Mouse (Mus musculus) hematopoietic multipotent progenitor cell, adult 10-12 weeks (in vitro differentiated cells): ENCODE measurements around the gene Elmo2. TPM values are rescaled to one million over a fixed set of nuclear protein-coding genes. Genes with fewer than 3 reads are reported as not detected.

ENCODE experiments used
- polyA plus RNA-seq: library from polyadenylated mRNA; stranded (reverse); fragments of >175 nt; gene quantifications from 2 replicates; pipeline ENCODE4 v1.2.3, GENCODE M21; 2012; ENCODE audit warnings: low replicate concordance

Elmo2 gene
- polyA plus RNA-seq, result 17.2 and 40.9 TPM in 2 replicates

GRCm38 (mm10) chr2:165326304-165327190 lies at the start of gene Elmo2:
Gene Elmo2, minus strand, starts transcription at chr2:165326479.

GRCm38 (mm10) chr2:165368496-165368895 lies 42.2 kb upstream of the Elmo2 start, which contains the start of gene Zfp663:
Gene Zfp663, minus strand, starts transcription at chr2:165368729.

DNA sequence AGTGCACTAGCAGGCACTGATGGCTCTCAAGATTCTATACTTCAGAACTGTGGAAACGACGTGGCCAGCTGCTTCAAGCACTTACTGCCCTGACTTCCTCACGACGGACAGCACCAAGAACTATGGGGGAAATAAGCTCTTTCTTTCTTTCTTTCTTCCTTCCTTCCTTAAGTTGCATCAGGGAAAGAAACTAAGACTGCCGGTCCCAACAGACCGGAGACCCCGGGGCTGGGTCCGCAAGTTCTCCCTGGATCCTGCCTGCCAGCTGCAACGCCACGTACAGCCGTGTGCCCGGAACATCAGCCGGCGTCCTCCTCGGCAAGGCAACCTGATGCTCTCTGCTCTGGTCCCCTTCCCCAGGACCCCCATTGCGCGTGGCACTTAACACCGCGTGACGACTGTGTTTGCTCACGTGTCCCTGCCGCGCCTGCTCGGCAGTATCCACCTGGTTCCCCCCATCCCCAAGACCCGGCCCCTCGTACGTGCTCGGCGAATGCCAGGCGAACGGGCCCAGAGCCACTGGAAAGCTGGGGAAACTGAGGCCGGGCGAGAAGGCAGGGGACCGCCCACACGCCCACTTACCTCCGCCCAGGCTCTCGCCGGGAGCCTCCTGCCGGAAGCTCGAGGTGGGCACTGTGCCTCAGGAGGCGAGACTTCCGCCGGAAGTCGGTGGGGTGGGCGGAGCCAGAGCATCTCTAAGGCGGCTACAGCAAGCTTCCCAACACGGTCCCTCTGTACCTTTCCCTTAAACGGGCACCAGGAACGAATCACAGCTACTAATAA lies 38.9 kb downstream of the Elmo2 start, which contains the start of gene Slc35c2:
Gene Slc35c2 (minus strand): TSS at position 668 of the 783 bp plus-strand sequence.

Other genes starting within 250 kb of the Elmo2 start
- not detected in 2 replicates for gene 1700025C18Rik, start 235.7 kb downstream of the Elmo2 start, polyA plus RNA-seq
- 0.76 and 2.0 TPM in 2 replicates for gene Cdh22, start 91.6 kb downstream of the Elmo2 start, polyA plus RNA-seq
- gene Slc35c2, start 38.6 kb downstream of the Elmo2 start, polyA plus RNA-seq, result 156 and 186 TPM in 2 replicates
- not detected in 2 replicates for gene Zfp663, start 42.2 kb upstream of the Elmo2 start, polyA plus RNA-seq
- 0.03 TPM in 1 of 2 replicates, not detected in the other for gene Zfp334, start 61.8 kb upstream of the Elmo2 start, polyA plus RNA-seq
- 0.73 and 1.0 TPM in 2 replicates for gene Ocstamp, start 73.9 kb upstream of the Elmo2 start, polyA plus RNA-seq
- gene Slc13a3, start 146.8 kb upstream of the Elmo2 start, polyA plus RNA-seq, result 0.13 and 1.4 TPM in 2 replicates
- 14.6 and 26.8 TPM in 2 replicates for gene Trp53rka, start 166.8 kb upstream of the Elmo2 start, polyA plus RNA-seq
- 0.11 and 0.22 TPM in 2 replicates for gene Slc2a10, start 177.3 kb upstream of the Elmo2 start, polyA plus RNA-seq